Comparison of ENCODE assay signal across 9 mouse cellular contexts in genomic region chr7:66966541-66967205, GRCm38 (mm10).
DNase-seq lines count a peak whose midpoint lies in the region; ATAC-seq and TF ChIP-seq lines count a peak whose summit lies in the region.
"Had no signal": no experiment of that assay in that cellular context is flagged by ENCODE, and none has a peak within 500 bp of the region (broad histone marks: within the 10 kb centered on the region; RNA-seq: fewer than 3 reads in every experiment).

No protein-coding gene starts in this region.

- TF ChIP-seq CTCF in intestine, postnatal 0 days (IDR thresholded peaks at IDR 0.05; ENCODE audit: low read depth): no peak
- TF ChIP-seq CTCF in midbrain, postnatal 0 days (IDR thresholded peaks at IDR 0.05): no peak

- no peak overlapping the region for H3K9ac ChIP-seq in intestine, embryonic 14.5 days (ENCODE audit: low read length)
- no peak overlapping the region for H3K9ac ChIP-seq in intestine, postnatal 0 days (ENCODE audit: low read depth, low read length)
- H3K9ac ChIP-seq in embryonic facial prominence, embryonic 11.5 days (replicated peaks; ENCODE audit: low read length): no peak overlapping the region
- H3K9ac ChIP-seq in hindbrain, embryonic 14.5 days: 0 out of 2 replicates have a peak overlapping the region, but pooled peaks have one; percentile 34
- H3K9ac ChIP-seq in midbrain, postnatal 0 days (replicated peaks; ENCODE audit: low read length, poor library complexity, severe bottlenecking): no peak overlapping the region

- peak overlapping the region; percentile 65 for H3K27ac ChIP-seq in intestine, embryonic 14.5 days (ENCODE audit: low read depth)
- H3K27ac ChIP-seq in intestine, postnatal 0 days (ENCODE audit: low read depth, low read length): no peak overlapping the region
- no peak overlapping the region for H3K27ac ChIP-seq in embryonic facial prominence, embryonic 11.5 days (replicated peaks; ENCODE audit: low read depth, low read length)
- H3K27ac ChIP-seq in hindbrain, embryonic 14.5 days: peak overlapping the region; percentile 86
- peak overlapping the region; percentile 57 for H3K27ac ChIP-seq in midbrain, postnatal 0 days (ENCODE audit: low read depth, low read length)

- H3K9me3 ChIP-seq in intestine, embryonic 14.5 days (ENCODE audit: control insufficient read depth, low read length): no peaks in the 10 kb centered on the region
- H3K9me3 ChIP-seq in intestine, postnatal 0 days (ENCODE audit: control insufficient read depth): no peaks in the 10 kb centered on the region
- no peaks in the 10 kb centered on the region for H3K9me3 ChIP-seq in embryonic facial prominence, embryonic 11.5 days (replicated peaks; ENCODE audit: control insufficient read depth, low read length)
- H3K9me3 ChIP-seq in hindbrain, embryonic 14.5 days (ENCODE audit: control insufficient read depth, low read length): no peaks in the 10 kb centered on the region
- no peaks in the 10 kb centered on the region for H3K9me3 ChIP-seq in midbrain, postnatal 0 days (ENCODE audit: low read length)

- ATAC-seq in intestine, embryonic 14.5 days (replicated peaks; ENCODE audit: low FRiP score, low TSS enrichment, low read depth): peak; percentile 57; the same call in 1 of the 2 replicates
- no peak for ATAC-seq in intestine, postnatal 0 days
- 0 out of 2 replicates have a peak, but pooled peaks have one; percentile 18 for ATAC-seq in embryonic facial prominence, embryonic 11.5 days (replicated peaks; ENCODE audit: insufficient number of reproducible peaks, low FRiP score, low TSS enrichment, low read depth)
- peak; percentile 72 for ATAC-seq in hindbrain, embryonic 14.5 days (ENCODE audit: low FRiP score)
- peak; percentile 60; the same call in 1 of the 2 replicates for ATAC-seq in midbrain, postnatal 0 days (ENCODE audit: low FRiP score)

- H3K36me3 ChIP-seq in intestine, embryonic 14.5 days (ENCODE audit: control insufficient read depth, insufficient read depth, low read length): no peaks in the 10 kb centered on the region
- H3K36me3 ChIP-seq in intestine, postnatal 0 days (ENCODE audit: control insufficient read depth, insufficient read depth): no peaks in the 10 kb centered on the region
- no peaks in the 10 kb centered on the region for H3K36me3 ChIP-seq in embryonic facial prominence, embryonic 11.5 days (replicated peaks; ENCODE audit: control insufficient read depth, insufficient read depth, low read depth, low read length)
- no peaks in the 10 kb centered on the region for H3K36me3 ChIP-seq in hindbrain, embryonic 14.5 days (replicated peaks; ENCODE audit: control insufficient read depth, insufficient read depth)
- H3K36me3 ChIP-seq in midbrain, postnatal 0 days (ENCODE audit: insufficient read depth, low read length): no peaks in the 10 kb centered on the region

- peaks cover 57% of the 10 kb centered on the region for H3K4me1 ChIP-seq in intestine, embryonic 14.5 days (replicated peaks; ENCODE audit: control insufficient read depth, insufficient read depth, low read length)
- H3K4me1 ChIP-seq in intestine, postnatal 0 days (replicated peaks; ENCODE audit: control insufficient read depth, insufficient read depth, low read length): no peaks in the 10 kb centered on the region
- H3K4me1 ChIP-seq in embryonic facial prominence, embryonic 11.5 days (ENCODE audit: control insufficient read depth, insufficient read depth, low read length): no peaks in the 10 kb centered on the region; the same call in 1 of the 2 replicates
- peaks cover 22% of the 10 kb centered on the region for H3K4me1 ChIP-seq in hindbrain, embryonic 14.5 days (replicated peaks; ENCODE audit: control insufficient read depth, insufficient read depth, low read length)
- peaks cover 4% of the 10 kb centered on the region; the same call in 1 of the 2 replicates for H3K4me1 ChIP-seq in midbrain, postnatal 0 days (ENCODE audit: insufficient read depth, low read length)

- DNase-seq in intestine, embryonic 14.5 days (ENCODE audit: low spot score): no peak
- DNase-seq in embryonic facial prominence, embryonic 11.5 days (ENCODE audit: low spot score): peak; percentile 22
- peak; percentile 41 for DNase-seq in hindbrain, embryonic 14.5 days (ENCODE audit: low spot score)
- peak; percentile 30 for DNase-seq in midbrain, postnatal 0 days (ENCODE audit: low spot score)
- no peak for DNase-seq in cerebellum, adult 8-10 months
- DNase-seq in adrenal gland, adult (ENCODE audit: inconsistent age in 2 of 2, low spot score in 1 of 2): no peak
- no peak for DNase-seq in layer of hippocampus, postnatal 25 days (ENCODE audit: extremely low spot score in 1 of 2, low spot score in 1 of 2)
- DNase-seq: thymus, postnatal 4 days had no signal

- H3K4me3 ChIP-seq in intestine, embryonic 14.5 days (ENCODE audit: low read depth, low read length): no peak overlapping the region
- no peak overlapping the region for H3K4me3 ChIP-seq in intestine, postnatal 0 days (ENCODE audit: low read depth, low read length)
- no peak overlapping the region for H3K4me3 ChIP-seq in embryonic facial prominence, embryonic 11.5 days (ENCODE audit: low read depth, low read length)
- no peak overlapping the region for H3K4me3 ChIP-seq in hindbrain, embryonic 14.5 days (replicated peaks; ENCODE audit: low read length)
- H3K4me3 ChIP-seq in midbrain, postnatal 0 days (ENCODE audit: low read depth, low read length): no peak overlapping the region

- no peaks in the 10 kb centered on the region for H3K27me3 ChIP-seq in intestine, embryonic 14.5 days (replicated peaks; ENCODE audit: control insufficient read depth, insufficient read depth, low read length)
- no peaks in the 10 kb centered on the region for H3K27me3 ChIP-seq in intestine, postnatal 0 days (replicated peaks; ENCODE audit: control insufficient read depth, insufficient read depth, low read length)
- no peaks in the 10 kb centered on the region for H3K27me3 ChIP-seq in embryonic facial prominence, embryonic 11.5 days (ENCODE audit: control insufficient read depth, insufficient read depth, low read length)
- H3K27me3 ChIP-seq in hindbrain, embryonic 14.5 days (ENCODE audit: control insufficient read depth, insufficient read depth, low read length): no peaks in the 10 kb centered on the region
- no peaks in the 10 kb centered on the region for H3K27me3 ChIP-seq in midbrain, postnatal 0 days (ENCODE audit: insufficient read depth, low read length)

- 44% methylated on average over 6 of the region's 6 CpGs for WGBS in intestine, embryonic 14.5 days
- 50% methylated on average over 6 of the region's 6 CpGs for WGBS in intestine, postnatal 0 days
- WGBS in embryonic facial prominence, embryonic 11.5 days: 60% methylated on average over 6 of the region's 6 CpGs
- 30% methylated on average over 6 of the region's 6 CpGs for WGBS in hindbrain, embryonic 14.5 days
- WGBS in midbrain, postnatal 0 days: 53% methylated on average over 6 of the region's 6 CpGs

- no peak overlapping the region for H3K4me2 ChIP-seq in intestine, embryonic 14.5 days (ENCODE audit: low read length)
- H3K4me2 ChIP-seq in intestine, postnatal 0 days (replicated peaks; ENCODE audit: low read depth): no peak overlapping the region
- no peak overlapping the region for H3K4me2 ChIP-seq in embryonic facial prominence, embryonic 11.5 days (ENCODE audit: low read depth, low read length)
- no peak overlapping the region for H3K4me2 ChIP-seq in hindbrain, embryonic 14.5 days (replicated peaks)
- no peak overlapping the region for H3K4me2 ChIP-seq in midbrain, postnatal 0 days (ENCODE audit: low read depth, low read length, poor library complexity, severe bottlenecking)

Comparison
In these comparisons a context has a peak if more than half of its experiments do, and no peak if none do; other contexts are left out.
1. H3K27ac ChIP-seq: peak in intestine, embryonic 14.5 days (single experiment), hindbrain, embryonic 14.5 days (single experiment) and midbrain, postnatal 0 days (single experiment); none in intestine, postnatal 0 days (single experiment) and embryonic facial prominence, embryonic 11.5 days (single experiment).
2. DNase-seq: peak in embryonic facial prominence, embryonic 11.5 days (single experiment), hindbrain, embryonic 14.5 days (single experiment) and midbrain, postnatal 0 days (single experiment); none in intestine, embryonic 14.5 days (single experiment), cerebellum, adult 8-10 months (single experiment), adrenal gland, adult (0 of 2) and layer of hippocampus, postnatal 25 days (0 of 2).